ENCODE assay signal across 27 mouse cellular contexts in the genomic region with DNA sequence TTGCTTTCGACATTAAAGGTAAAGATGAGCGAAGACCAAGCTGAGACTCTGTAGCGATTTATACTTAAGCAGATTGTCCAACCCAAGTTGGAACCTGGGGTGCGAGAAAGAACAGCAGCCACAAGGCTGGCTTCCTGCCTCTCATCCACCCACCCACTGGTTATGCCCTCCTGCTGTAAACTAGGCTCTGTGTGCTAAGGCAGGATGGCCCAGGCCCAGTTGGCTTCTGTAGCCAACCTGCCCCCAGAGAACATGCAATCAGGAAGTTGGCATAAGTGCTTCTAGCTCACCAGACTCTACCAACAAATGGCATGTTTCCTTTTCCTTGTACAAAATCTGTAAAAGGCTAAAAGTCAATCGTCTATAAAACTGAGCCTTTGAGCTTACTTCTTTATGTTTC.
DNase-seq lines count a peak whose midpoint lies in the region; ATAC-seq and TF ChIP-seq lines count a peak whose summit lies in the region.
"Had no signal": no experiment of that assay in that cellular context is flagged by ENCODE, and none has a peak within 500 bp of the region (broad histone marks: within the 10 kb centered on the region; RNA-seq: fewer than 3 reads in every experiment).

No protein-coding gene starts in this region.

- ATAC-seq in monocyte, adult 5-6 weeks (replicated peaks; ENCODE audit: insufficient number of reproducible peaks, low FRiP score, low TSS enrichment, poor library complexity, severe bottlenecking) = no peak
- ATAC-seq in liver, postnatal 0 days = no peak
- ATAC-seq: hindbrain, postnatal 0 days; intestine, embryonic 16.5 days; midbrain, embryonic 16.5 days; Patski had no signal

- intact Hi-C loops in left cerebral cortex, postnatal 10 days (cut with DNase I) = no loop called here

- H3K9ac ChIP-seq in liver, postnatal 0 days (replicated peaks) = no peak overlapping the region
- H3K9ac ChIP-seq: embryonic facial prominence, embryonic 13.5 days; forebrain, embryonic 12.5 days; heart, embryonic 13.5 days; neural tube, embryonic 15.5 days had no signal

- TF ChIP-seq CTCF in brain, embryonic 14.5 days (IDR thresholded peaks at IDR 0.05; ENCODE audit: borderline replicate concordance, extremely low read depth, insufficient read depth, insufficient read length) = no peak
- no peak for TF ChIP-seq CTCF in liver, postnatal 0 days (IDR thresholded peaks at IDR 0.05; ENCODE audit: low read depth)

- peak; percentile 63 to 80 for DNase-seq in cerebellum, postnatal 10 days
- DNase-seq in cerebellum, adult 9-10 months = no peak
- peak; percentile 18 to 32 for DNase-seq in left cerebral cortex, adult 18-20 months (ENCODE audit: low spot score in 2 of 2)
- DNase-seq in left cerebral cortex, postnatal 10 days (ENCODE audit: extremely low spot score in 1 of 2, low spot score in 2 of 2) = no peak
- DNase-seq in brain, embryonic 14.5 days (ENCODE audit: low read depth) = peak; percentile 32
- DNase-seq in layer of hippocampus, postnatal 10 days (ENCODE audit: low spot score in 2 of 2) = peak; percentile 45 to 53
- no peak for DNase-seq in liver, postnatal 0 days
- DNase-seq: embryo, embryonic 11 days; gastrocnemius, postnatal 10 days; heart, adult 18-20 months; heart, postnatal 14 days; kidney, postnatal 25 days; lung, adult 18-20 months; lung, postnatal 10 days had no signal

- no peaks in the 10 kb centered on the region for H3K9me3 ChIP-seq in liver, postnatal 0 days (ENCODE audit: low read length)
- H3K9me3 ChIP-seq: embryonic facial prominence, embryonic 13.5 days; forebrain, embryonic 12.5 days; heart, embryonic 13.5 days; midbrain, embryonic 10.5 days; neural tube, embryonic 15.5 days had no signal

- no peak overlapping the region for H3K4me2 ChIP-seq in liver, postnatal 0 days (ENCODE audit: low read depth, low read length)
- H3K4me2 ChIP-seq: embryonic facial prominence, embryonic 13.5 days; forebrain, embryonic 12.5 days; heart, embryonic 13.5 days; liver, embryonic 11.5 days; neural tube, embryonic 15.5 days had no signal

- TF ChIP-seq EP300 in liver, postnatal 0 days (IDR thresholded peaks at IDR 0.05; ENCODE audit: low read depth) = no peak

- H3K27me3 ChIP-seq in liver, postnatal 0 days (ENCODE audit: insufficient read depth, low read length) = no peaks in the 10 kb centered on the region
- H3K27me3 ChIP-seq: embryonic facial prominence, embryonic 13.5 days; forebrain, embryonic 12.5 days; heart, embryonic 13.5 days; neural tube, embryonic 15.5 days; Patski had no signal

- no peak overlapping the region for H3K4me3 ChIP-seq in liver, postnatal 0 days (ENCODE audit: low read depth, low read length)
- H3K4me3 ChIP-seq: embryonic facial prominence, embryonic 13.5 days; erythroblast, embryonic 14.5 days; forebrain, embryonic 12.5 days; heart, embryonic 13.5 days; left cerebral cortex, adult 2 months; midbrain, embryonic 10.5 days; neural tube, embryonic 15.5 days had no signal

- H3K36me3 ChIP-seq in liver, postnatal 0 days (replicated peaks; ENCODE audit: insufficient read depth, low read length) = no peaks in the 10 kb centered on the region
- H3K36me3 ChIP-seq: embryonic facial prominence, embryonic 13.5 days; forebrain, embryonic 12.5 days; heart, embryonic 13.5 days; midbrain, embryonic 10.5 days; neural tube, embryonic 15.5 days had no signal

- WGBS in liver, postnatal 0 days (ENCODE audit: insufficient replicate concordance) = 83% methylated on average over 5 of the region's 5 CpGs

- no peak for TF ChIP-seq POLR2A in brain, embryonic 14.5 days (IDR thresholded peaks at IDR 0.05; ENCODE audit: borderline replicate concordance, extremely low read depth, insufficient read depth, insufficient read length, poor library complexity, severe bottlenecking)

- no peak overlapping the region for H3K27ac ChIP-seq in liver, postnatal 0 days (ENCODE audit: low read depth)
- H3K27ac ChIP-seq: embryonic facial prominence, embryonic 13.5 days; forebrain, embryonic 12.5 days; heart, embryonic 13.5 days; hindbrain, postnatal 0 days; left cerebral cortex, adult 2 months; midbrain, embryonic 10.5 days; neural tube, embryonic 15.5 days had no signal

- H3K4me1 ChIP-seq in liver, postnatal 0 days (ENCODE audit: insufficient read depth) = no peaks in the 10 kb centered on the region

Comparison
In these comparisons a context has a peak if more than half of its experiments do, and no peak if none do; other contexts are left out.
1. DNase-seq: peak in cerebellum, postnatal 10 days (2 of 2), left cerebral cortex, adult 18-20 months (2 of 2), brain, embryonic 14.5 days (single experiment) and layer of hippocampus, postnatal 10 days (2 of 2); none in cerebellum, adult 9-10 months (single experiment), left cerebral cortex, postnatal 10 days (0 of 2) and liver, postnatal 0 days (single experiment).